Mouse (Mus musculus): ENCODE data around the gene Zfp967.
"Not testable (repeated sequence)": the region's sequence is repeated elsewhere in the genome, so short reads cannot be mapped to it uniquely, and the experiment has no call there.

Zfp967 gene

GRCm38 (mm10) chr2:176520756-176521155, at the start of gene Zfp967:
Zfp967 (plus strand) TSS chr2:176521056.
- not testable (repeated sequence) for DNase-seq (ENCODE audit: extremely low read depth, insufficient read length, low spot score)

GRCm38 (mm10) chr2:176486683-176487082, 34.2 kb upstream of the Zfp967 start, which contains the start of gene Gm14434:
Gm14434 (minus strand) TSS chr2:176486783.
- DNase-seq (ENCODE audit: extremely low read depth, insufficient read length, low spot score), result not testable (repeated sequence)
